Mouse (Mus musculus): ENCODE results near the gene Tex14. TPM values are rescaled to one million over a fixed set of nuclear protein-coding genes. Genes with fewer than 3 reads are reported as not detected.
A peak's percentile ranks its signal among the peaks of the same experiment; 100 is the strongest.
"Not testable (repeated sequence)": the region's sequence is repeated elsewhere in the genome, so short reads cannot be mapped to it uniquely, and the experiment has no call there.

Gene Tex14
- polyA plus RNA-seq, 1 experiment from 2014 or later, result 0.70 TPM

DNA sequence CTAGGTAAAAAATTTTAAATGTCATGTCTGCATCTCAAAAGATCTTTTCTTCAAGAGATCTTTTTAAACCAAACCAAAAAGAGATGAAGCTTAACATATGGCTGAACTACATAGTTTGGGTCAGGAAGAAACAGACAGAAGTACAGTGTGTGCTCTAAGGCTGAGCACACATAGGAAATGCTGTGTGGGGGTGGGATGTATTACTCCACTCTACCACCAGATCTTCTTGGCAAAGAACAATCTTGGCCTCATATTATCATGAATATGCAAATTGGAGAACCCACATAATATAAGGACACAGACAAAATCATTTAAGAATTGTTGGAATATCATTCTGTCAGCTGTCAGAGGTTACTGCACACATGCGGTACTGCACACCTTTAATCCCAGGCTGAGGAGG lies 19.2 kb upstream of the Tex14 start:
- WGBS, result 91% methylated on average over 1 of the region's 1 CpGs
- no peak overlapping the region for H3K9ac ChIP-seq (ENCODE audit: low read depth, low read length)
- no peaks in the 10 kb centered on the region for H3K36me3 ChIP-seq (ENCODE audit: control insufficient read depth, insufficient read depth, low read length)
- ATAC-seq, result no peak
- H3K4me2 ChIP-seq (ENCODE audit: low read depth, low read length), result no peak overlapping the region
- no peak overlapping the region for H3K4me3 ChIP-seq (ENCODE audit: low read length)
- H3K9me3 ChIP-seq (ENCODE audit: control insufficient read depth, low read length), result no peaks in the 10 kb centered on the region
- H3K27ac ChIP-seq (ENCODE audit: low read length), result no peak overlapping the region
- H3K27me3 ChIP-seq (replicated peaks; ENCODE audit: control insufficient read depth, insufficient read depth, low read length), result no peaks in the 10 kb centered on the region
- H3K4me1 ChIP-seq (ENCODE audit: control insufficient read depth, insufficient read depth, low read length), result no peaks in the 10 kb centered on the region

DNA sequence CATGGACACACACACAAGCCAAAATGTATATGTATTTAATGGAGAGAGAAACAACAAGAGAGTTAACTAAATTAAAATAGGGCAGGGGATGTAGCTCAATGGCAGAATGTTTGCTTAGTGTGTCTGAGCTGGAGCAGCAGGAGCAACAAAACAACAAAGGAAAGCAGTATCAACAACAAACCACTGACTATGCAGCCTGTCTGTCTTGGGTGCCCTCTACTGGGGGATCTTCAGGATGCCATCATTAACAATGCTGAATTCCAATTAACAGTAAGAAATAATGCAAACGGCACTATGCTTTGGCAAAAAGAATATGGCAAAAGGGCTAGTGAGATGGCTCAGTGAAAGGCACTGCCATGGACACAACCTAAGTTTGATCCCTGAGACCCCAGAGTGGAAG lies 11.0 kb upstream of the Tex14 start:
- Histone ChIP-seq H3K27ac (ENCODE audit: low read length) (no peak overlapping the region), H3K4me2 (ENCODE audit: low read depth, low read length) (no peak overlapping the region), H3K4me3 (ENCODE audit: low read length) (no peak overlapping the region), H3K36me3 (ENCODE audit: control insufficient read depth, insufficient read depth, low read length) (no peaks in the 10 kb centered on the region), H3K27me3 (replicated peaks; ENCODE audit: control insufficient read depth, insufficient read depth, low read length) (no peaks in the 10 kb centered on the region), H3K4me1 (ENCODE audit: control insufficient read depth, insufficient read depth, low read length) (no peaks in the 10 kb centered on the region), H3K9me3 (ENCODE audit: control insufficient read depth, low read length) (no peaks in the 10 kb centered on the region), H3K9ac (ENCODE audit: low read depth, low read length) (no peak overlapping the region)
- WGBS, result 59% methylated on average over 1 of the region's 1 CpGs
- ATAC-seq, result no peak

DNA sequence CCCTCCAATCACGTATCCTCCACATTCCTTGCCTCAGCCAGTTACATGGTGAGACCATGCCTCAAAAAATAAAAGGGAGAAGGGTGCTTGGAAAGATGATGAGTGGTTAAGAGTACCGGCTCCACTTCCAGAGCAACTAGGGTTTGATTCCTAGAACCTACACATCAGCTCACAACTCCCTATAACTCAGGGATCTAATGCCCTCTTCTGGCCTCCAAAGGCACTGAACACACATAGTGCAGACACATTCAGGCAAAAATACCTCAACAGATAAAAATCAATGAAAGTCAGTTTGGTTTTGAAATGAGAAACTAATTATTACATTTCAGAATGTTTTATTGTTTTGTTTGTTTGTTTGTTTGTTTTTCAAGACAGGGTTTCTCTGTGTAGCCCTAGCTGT lies 6.5 kb upstream of the Tex14 start:
- WGBS, result 92% methylated on average over 2 of the region's 2 CpGs
- H3K4me1 ChIP-seq (ENCODE audit: control insufficient read depth, insufficient read depth, low read length), result no peaks in the 10 kb centered on the region
- no peak overlapping the region for H3K4me3 ChIP-seq (ENCODE audit: low read length)
- no peaks in the 10 kb centered on the region for H3K9me3 ChIP-seq (ENCODE audit: control insufficient read depth, low read length)
- no peak overlapping the region for H3K4me2 ChIP-seq (ENCODE audit: low read depth, low read length)
- no peak overlapping the region for H3K9ac ChIP-seq (ENCODE audit: low read depth, low read length)
- H3K27ac ChIP-seq (ENCODE audit: low read length), result no peak overlapping the region
- no peaks in the 10 kb centered on the region for H3K27me3 ChIP-seq (replicated peaks; ENCODE audit: control insufficient read depth, insufficient read depth, low read length)
- H3K36me3 ChIP-seq (ENCODE audit: control insufficient read depth, insufficient read depth, low read length), result no peaks in the 10 kb centered on the region
- no peak for ATAC-seq

DNA sequence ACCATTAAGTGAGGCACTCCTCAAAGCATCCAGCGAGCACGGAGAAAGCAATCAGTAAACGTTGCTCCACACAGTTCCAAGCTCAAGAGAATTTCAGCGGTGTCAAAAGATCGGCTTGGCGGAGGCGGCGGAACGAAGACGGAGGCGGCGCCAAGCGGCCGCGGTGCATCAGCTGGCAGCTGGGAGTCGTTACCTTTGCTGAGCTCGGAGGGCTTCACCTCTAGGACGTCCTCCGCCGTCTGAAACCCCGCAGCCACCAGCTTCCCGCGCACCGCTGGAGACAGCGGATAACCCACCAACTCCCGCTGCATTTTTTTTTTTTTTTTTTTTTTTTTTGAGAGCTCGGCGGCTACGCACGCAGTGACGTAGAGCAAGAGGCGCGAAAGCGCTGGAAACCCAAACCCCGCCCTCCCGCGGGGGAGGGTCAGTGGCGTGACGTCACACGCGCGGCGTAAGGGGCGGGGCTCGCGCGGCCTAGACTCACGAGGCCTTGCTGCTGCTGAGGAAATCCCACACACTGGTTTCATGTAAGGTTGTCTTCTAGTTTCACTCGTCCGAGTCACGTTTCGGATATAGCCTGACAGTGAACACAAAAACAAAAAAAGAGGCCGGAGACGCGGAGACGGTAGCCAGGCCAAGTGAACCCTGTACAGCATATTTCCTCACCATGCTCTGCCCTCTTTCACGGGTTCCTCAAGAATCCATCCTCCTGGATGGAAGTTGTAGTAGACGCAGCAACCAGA lies 583 bp upstream of the Tex14 start:
- Histone ChIP-seq H3K4me3 (ENCODE audit: low read length) (peak overlapping the region; percentile 68), H3K27me3 (replicated peaks; ENCODE audit: control insufficient read depth, insufficient read depth, low read length) (no peaks in the 10 kb centered on the region), H3K36me3 (ENCODE audit: control insufficient read depth, insufficient read depth, low read length) (no peaks in the 10 kb centered on the region), H3K9me3 (ENCODE audit: control insufficient read depth, low read length) (no peaks in the 10 kb centered on the region), H3K4me2 (ENCODE audit: low read depth, low read length) (peak overlapping the region; percentile 85), H3K27ac (ENCODE audit: low read length) (peak overlapping the region; percentile 92), H3K4me1 (ENCODE audit: control insufficient read depth, insufficient read depth, low read length) (no peaks in the 10 kb centered on the region), H3K9ac (ENCODE audit: low read depth, low read length) (peak overlapping the region; percentile 78)
- WGBS, result 2% methylated on average over 58 of the region's 58 CpGs
- ATAC-seq, result peak; percentile 94

DNA sequence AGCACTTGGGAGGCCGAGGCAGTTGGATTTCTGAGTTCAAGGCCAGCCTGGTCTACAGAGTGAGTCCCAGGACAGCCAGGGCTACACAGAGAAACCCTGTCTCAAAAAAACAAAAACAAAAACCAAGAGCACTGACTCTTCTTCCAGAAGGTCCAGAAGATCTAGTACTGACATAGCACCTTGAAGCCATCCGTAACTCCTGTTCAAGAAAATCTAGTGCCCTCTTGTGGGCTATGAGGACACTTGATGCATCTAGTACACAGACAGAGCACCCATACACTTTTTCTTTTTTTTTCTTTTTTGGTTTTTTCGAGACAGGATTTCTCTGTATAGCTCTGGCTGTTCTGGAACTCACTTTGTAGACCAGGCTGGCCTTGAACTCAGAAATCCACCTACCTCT lies 8.5 kb downstream of the Tex14 start:
- ATAC-seq; H3K4me3 ChIP-seq (ENCODE audit: low read length); H3K9ac ChIP-seq (ENCODE audit: low read depth, low read length); H3K27ac ChIP-seq (ENCODE audit: low read length); H3K27me3 ChIP-seq (replicated peaks; ENCODE audit: control insufficient read depth, insufficient read depth, low read length); H3K9me3 ChIP-seq (ENCODE audit: control insufficient read depth, low read length); H3K36me3 ChIP-seq (ENCODE audit: control insufficient read depth, insufficient read depth, low read length); H3K4me2 ChIP-seq (ENCODE audit: low read depth, low read length); H3K4me1 ChIP-seq (ENCODE audit: control insufficient read depth, insufficient read depth, low read length): not testable (repeated sequence)
- 61% methylated on average over 3 of the region's 3 CpGs for WGBS

DNA sequence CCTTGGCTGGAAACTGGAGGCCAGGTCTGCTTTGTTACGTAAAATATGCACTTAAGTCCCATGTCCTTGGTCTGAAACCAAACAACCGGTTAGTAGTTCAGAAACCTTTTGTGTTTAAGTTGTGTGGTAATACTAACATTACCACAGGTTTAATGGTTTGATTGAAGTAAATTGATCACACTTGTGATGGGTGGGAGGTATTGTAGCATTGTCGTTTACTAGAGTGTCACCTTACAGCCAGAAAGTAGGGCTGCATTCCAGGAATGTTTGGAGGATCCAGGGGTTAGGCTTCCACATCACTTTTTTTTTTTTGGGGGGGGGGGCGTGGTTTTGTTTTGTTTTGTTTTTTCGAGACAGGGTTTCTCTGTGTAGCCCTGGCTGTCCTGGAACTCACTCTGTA lies 11.3 kb downstream of the Tex14 start:
- no peaks in the 10 kb centered on the region for H3K27me3 ChIP-seq (replicated peaks; ENCODE audit: control insufficient read depth, insufficient read depth, low read length)
- H3K9ac ChIP-seq (ENCODE audit: low read depth, low read length), result no peak overlapping the region
- WGBS, result 44% methylated on average over 5 of the region's 5 CpGs
- no peaks in the 10 kb centered on the region for H3K36me3 ChIP-seq (ENCODE audit: control insufficient read depth, insufficient read depth, low read length)
- no peak for ATAC-seq
- H3K27ac ChIP-seq (ENCODE audit: low read length), result no peak overlapping the region
- H3K4me3 ChIP-seq (ENCODE audit: low read length), result no peak overlapping the region
- no peak overlapping the region for H3K4me2 ChIP-seq (ENCODE audit: low read depth, low read length)
- no peaks in the 10 kb centered on the region for H3K4me1 ChIP-seq (ENCODE audit: control insufficient read depth, insufficient read depth, low read length)
- H3K9me3 ChIP-seq (ENCODE audit: control insufficient read depth, low read length), result no peaks in the 10 kb centered on the region

DNA sequence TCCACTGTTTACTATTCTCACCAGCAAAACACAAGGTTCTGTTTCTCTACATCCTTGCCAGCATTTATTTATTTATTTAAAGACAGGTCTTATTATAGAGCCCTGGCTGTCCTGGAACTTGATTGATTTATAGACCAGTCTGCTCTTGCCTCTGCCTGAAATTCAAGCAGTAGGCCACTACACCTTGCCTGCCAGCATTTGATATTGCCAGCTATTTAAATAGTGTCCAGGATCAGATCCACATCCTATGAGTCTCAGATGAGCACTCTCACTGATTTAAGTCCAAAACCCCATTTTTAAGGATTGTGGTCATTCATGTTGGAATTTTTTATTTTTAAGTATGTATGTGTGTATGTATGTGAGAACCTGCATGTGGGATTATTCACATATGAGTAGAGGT lies 16.0 kb downstream of the Tex14 start:
- Histone ChIP-seq H3K27ac (ENCODE audit: low read length) (no peak overlapping the region), H3K36me3 (ENCODE audit: control insufficient read depth, insufficient read depth, low read length) (no peaks in the 10 kb centered on the region), H3K27me3 (replicated peaks; ENCODE audit: control insufficient read depth, insufficient read depth, low read length) (no peaks in the 10 kb centered on the region), H3K9ac (ENCODE audit: low read depth, low read length) (no peak overlapping the region), H3K4me3 (ENCODE audit: low read length) (no peak overlapping the region), H3K4me1 (ENCODE audit: control insufficient read depth, insufficient read depth, low read length) (peaks cover 3% of the 10 kb centered on the region; the same call in 1 of the 2 replicates), H3K9me3 (ENCODE audit: control insufficient read depth, low read length) (no peaks in the 10 kb centered on the region), H3K4me2 (ENCODE audit: low read depth, low read length) (no peak overlapping the region)
- no peak for ATAC-seq

DNA sequence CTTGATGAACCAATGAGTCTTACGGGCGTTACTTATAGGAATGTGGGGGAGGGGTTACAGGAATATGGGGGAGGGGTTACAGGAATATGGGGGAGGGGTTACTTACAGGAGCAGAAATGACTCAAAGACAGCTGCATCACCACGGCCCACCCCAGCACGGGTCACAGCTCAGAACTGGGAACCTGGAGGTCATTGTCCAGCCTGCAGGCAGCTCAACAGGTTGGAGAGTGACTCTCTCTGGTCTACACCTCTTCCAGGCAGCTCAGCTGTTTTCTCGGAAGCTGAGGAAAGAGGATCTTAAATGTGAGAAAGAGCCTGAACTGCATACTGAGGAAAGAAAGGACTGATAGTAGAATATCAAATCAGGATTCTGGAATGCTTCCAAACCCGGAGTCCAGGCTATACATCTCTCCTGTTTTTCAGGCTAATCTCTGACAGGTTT lies 16.9 kb downstream of the Tex14 start:
- peaks cover 3% of the 10 kb centered on the region; the same call in 1 of the 2 replicates for H3K4me1 ChIP-seq (ENCODE audit: control insufficient read depth, insufficient read depth, low read length)
- 7% methylated on average over 6 of the region's 6 CpGs for WGBS

DNA sequence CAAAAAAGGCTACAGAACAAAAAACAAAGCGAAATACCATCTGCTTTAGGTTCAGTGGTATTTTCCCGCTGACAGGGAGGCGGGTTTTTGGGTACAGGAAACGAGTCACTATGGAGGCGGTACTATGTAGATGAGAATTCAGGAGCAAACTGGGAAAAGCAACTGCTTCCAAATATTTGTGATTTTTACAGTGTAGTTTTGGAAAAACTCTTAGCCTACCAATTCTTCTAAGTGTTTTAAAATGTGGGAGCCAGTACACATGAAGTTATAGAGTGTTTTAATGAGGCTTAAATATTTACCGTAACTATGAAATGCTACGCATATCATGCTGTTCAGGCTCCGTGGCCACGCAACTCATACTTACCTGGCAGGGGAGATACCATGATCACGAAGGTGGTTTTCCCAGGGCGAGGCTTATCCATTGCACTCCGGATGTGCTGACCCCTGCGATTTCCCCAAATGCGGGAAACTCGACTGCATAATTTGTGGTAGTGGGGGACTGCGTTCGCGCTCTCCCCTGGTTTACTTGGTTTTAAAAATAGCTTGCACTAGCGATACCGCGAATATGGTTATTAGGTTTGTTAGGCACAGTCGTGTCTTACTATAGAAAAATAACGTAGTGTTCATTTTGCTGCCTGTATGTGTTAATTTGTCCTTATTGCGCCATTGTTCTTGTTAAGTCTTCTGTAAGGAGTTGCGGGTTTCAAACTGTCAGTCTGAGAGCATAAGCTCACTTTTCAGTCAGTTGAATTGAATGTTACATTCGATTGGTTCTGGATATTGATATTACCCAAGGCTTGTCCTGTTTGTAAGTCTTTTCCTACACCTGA lies 17.9 kb downstream of the Tex14 start:
- WGBS, result under 1% methylated on average over 26 of the region's 26 CpGs
- Histone ChIP-seq H3K27me3 (replicated peaks; ENCODE audit: control insufficient read depth, insufficient read depth, low read length) (no peaks in the 10 kb centered on the region), H3K9me3 (ENCODE audit: control insufficient read depth, low read length) (no peaks in the 10 kb centered on the region), H3K4me3 (ENCODE audit: low read length) (peak overlapping the region; percentile 43), H3K27ac (ENCODE audit: low read length) (peak overlapping the region; percentile 67), H3K36me3 (ENCODE audit: control insufficient read depth, insufficient read depth, low read length) (no peaks in the 10 kb centered on the region), H3K4me1 (ENCODE audit: control insufficient read depth, insufficient read depth, low read length) (peaks cover 3% of the 10 kb centered on the region; the same call in 1 of the 2 replicates), H3K9ac (ENCODE audit: low read depth, low read length) (peak overlapping the region; percentile 60; the same call in 1 of the 2 replicates), H3K4me2 (ENCODE audit: low read depth, low read length) (peak overlapping the region; percentile 71)
- peak; percentile 83 for ATAC-seq

More for the DNA sequence above, 16.9 kb downstream of the Tex14 start:
- Histone ChIP-seq H3K36me3 (ENCODE audit: control insufficient read depth, insufficient read depth, low read length) (no peaks in the 10 kb centered on the region), H3K9me3 (ENCODE audit: control insufficient read depth, low read length) (no peaks in the 10 kb centered on the region), H3K27me3 (replicated peaks; ENCODE audit: control insufficient read depth, insufficient read depth, low read length) (no peaks in the 10 kb centered on the region), H3K4me3 (ENCODE audit: low read length) (peak overlapping the region; percentile 43), H3K27ac (ENCODE audit: low read length) (peak overlapping the region; percentile 67), H3K9ac (ENCODE audit: low read depth, low read length) (peak overlapping the region; percentile 60), H3K4me2 (ENCODE audit: low read depth, low read length) (peak overlapping the region; percentile 71)
- no peak for ATAC-seq
